Mouse (Mus musculus) liver, embryonic 14.5 days (tissue): ENCODE measurements around the gene Gm49486.

Experiments used
- CTCF ChIP-seq: IDR thresholded peaks from 2 replicates; pipeline ENCODE4 v1.5.1; 2016; ENCODE audit warnings: antibody characterized with exemption, low read depth, control low read depth
- EP300 ChIP-seq: IDR thresholded peaks from 2 replicates; pipeline ENCODE4 v1.6.1; 2016; ENCODE audit warnings: antibody characterized with exemption, low read depth

- TF ChIP-seq CTCF: peak; percentile 80
- TF ChIP-seq EP300: no peak
Measured at GRCm38 (mm10) chr15:79271124-79271746, 42.0 kb downstream of the Gm49486 start.
